Mouse (Mus musculus) erythroblast, adult 5-6 weeks (primary cell): ENCODE data around the gene Tktl2. TPM values are rescaled to one million over a fixed set of nuclear protein-coding genes. Genes with fewer than 3 reads are reported as not detected.

Experiments
- ATAC-seq: replicated peaks from 2 replicates; pipeline ENCODE4 v1.8.0; 2016; ENCODE audit warnings: moderate number of reproducible peaks, mild to moderate bottlenecking, moderate TSS enrichment, inconsistent platforms; ENCODE audit not compliant: poor library complexity, low FRiP score, severe bottlenecking
- total RNA-seq, 2 experiments: library from RNA; stranded (forward) in 1 of 2; stranded (reverse) in 1 of 2; fragments of 150-400 nt in 1 of 2; fragments of 200-764, 138-1000 nt in 1 of 2; gene quantifications; 2 replicates each; pipeline versions ENCODE4 v1.2.3 to v1.2.4; 2015 to 2017; ENCODE audit warnings: low replicate concordance in 2 of 2

Tktl2 gene
- total RNA-seq (2015; ENCODE audit: low replicate concordance) (not detected in 2 replicates), total RNA-seq (2017; ENCODE audit: low replicate concordance) (0.56 TPM in 1 of 2 replicates, not detected in the other)

DNA sequence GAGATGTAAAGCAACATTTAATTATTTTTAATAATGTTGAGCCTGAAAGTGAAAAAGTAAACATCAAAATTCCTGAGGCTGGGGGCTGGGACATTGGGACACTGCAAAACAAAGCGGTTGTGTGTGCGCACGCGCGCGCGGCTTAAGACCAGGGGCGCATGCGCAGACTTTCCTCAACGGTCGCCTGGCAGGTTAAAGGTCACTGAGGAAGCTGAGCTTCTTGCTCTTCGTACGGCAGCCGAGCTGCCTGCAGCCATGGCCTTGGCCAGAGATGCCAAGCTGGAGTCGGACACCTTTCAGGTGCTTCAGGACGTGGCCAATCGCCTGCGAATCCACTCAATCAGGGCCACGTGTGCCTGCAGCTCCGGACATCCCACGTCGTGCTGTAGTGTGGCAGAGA is at the start of gene Tktl2:
Gene Tktl2, plus strand, starts transcription at position 220 of the 400 bp plus-strand sequence.
- no peak for ATAC-seq

GRCm38 (mm10) chr8:66469821-66470220 is 41.7 kb upstream of the Tktl2 start:
- no peak for ATAC-seq

DNA sequence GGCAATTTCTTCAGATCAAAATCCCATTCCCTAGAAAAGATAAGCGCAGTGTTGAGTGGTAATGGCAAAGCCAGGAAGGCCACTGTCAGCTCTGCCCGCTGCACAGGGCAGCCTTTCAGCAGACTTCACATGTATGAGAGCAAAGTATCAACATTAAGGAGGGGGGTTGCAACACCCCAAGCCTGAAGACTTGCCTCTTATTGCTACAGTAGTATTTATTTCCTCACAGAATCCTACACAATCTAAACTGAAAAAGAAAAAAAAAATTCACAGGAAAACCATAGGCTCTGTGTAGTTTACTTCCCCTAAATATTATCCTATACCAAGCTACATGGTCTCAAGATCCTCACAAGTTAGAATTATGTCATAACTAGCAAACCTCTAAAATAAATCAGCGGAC is 34.7 kb upstream of the Tktl2 start:
- ATAC-seq, result no peak

GRCm38 (mm10) chr8:66486084-66486763 is 25.3 kb upstream of the Tktl2 start, which contains the start of gene Tma16:
Gene Tma16 (minus strand): TSS chr8:66486530.
- peak; percentile 79 for ATAC-seq

- ATAC-seq, result no peak
Observed at GRCm38 (mm10) chr8:66488556-66488955, 23.0 kb upstream of the Tktl2 start.

- no peak for ATAC-seq
Observed at GRCm38 (mm10) chr8:66490624-66491023, 20.9 kb upstream of the Tktl2 start.

DNA sequence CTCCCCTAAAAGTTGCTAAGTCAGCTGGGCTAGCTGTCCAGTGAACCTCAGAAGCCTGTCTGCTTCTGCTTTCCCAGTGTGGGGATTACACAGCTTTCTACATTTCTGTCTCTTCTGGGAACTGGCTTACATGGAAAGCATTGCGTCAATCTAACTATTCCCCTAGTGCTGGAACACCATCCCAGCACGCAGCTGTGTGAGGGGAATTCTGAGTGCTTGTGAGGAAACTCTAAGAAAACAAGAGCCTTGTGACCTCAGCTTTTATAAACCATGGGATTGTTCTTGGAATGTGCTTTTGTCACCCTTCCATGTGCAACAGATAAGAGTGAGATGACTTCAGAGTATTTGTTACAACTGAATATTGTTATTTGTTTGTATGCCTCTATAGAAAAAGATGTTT is 17.1 kb upstream of the Tktl2 start:
- ATAC-seq, result no peak

DNA sequence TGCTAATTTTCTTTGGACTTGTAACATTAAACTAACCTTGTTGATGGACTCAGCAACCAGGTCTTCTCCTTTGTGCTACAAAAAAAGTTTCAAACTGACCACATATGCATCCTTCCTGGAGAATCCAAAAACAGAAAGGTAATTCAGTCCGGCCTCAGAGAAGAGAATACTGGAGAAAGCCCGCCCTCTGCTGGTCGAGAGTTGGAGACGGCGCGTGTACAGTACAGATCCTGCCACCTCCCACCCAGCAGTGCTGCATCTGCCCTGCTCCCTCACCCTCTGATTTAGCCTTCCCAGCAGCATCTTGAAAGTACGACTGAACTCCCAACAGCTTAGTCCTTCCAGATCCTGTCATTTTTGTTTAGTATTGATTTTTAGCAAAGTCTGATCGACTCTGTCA is 15.8 kb upstream of the Tktl2 start:
- ATAC-seq, result peak; percentile 57; the same call in 1 of the 2 replicates

- no peak for ATAC-seq
Observed at GRCm38 (mm10) chr8:66496998-66497577, 14.5 kb upstream of the Tktl2 start.

DNA sequence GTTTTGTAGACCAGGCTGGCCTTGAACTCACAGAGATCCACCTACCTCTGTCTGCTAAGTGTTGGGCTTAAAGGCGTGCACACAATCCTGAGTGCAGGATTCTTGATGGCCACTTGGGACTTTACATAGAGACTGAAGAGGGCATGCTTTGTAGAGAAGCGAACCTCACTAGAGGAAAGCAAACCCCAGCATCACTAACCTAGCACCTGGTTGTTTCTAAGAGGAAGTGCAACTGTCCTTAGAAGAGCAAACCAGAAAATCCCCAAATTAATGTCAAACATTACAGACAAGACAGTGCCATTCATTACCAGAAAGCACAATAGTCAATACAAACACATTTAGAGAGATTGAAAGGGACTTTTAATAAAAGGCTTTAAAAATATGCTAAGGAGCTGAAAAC is 8.2 kb upstream of the Tktl2 start:
- no peak for ATAC-seq

DNA sequence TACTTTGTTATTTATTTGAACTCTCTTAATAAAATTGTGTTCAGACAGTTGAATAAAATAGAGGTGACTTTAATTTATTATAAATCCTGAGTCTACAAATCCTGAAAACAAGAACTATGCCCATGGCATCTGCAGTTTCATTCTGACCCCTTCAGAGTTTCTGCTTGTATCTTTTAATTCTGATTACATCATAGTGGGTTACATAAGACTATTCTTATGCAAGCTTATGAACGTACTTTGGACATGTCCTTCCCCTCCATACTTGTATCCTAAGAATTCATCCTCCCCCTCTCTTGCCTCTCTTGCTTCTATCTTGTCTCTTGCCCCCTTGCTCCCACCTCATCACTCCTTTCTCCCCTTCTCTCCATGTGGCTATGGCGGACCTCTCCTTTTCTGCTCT is 7.6 kb downstream of the Tktl2 start:
- no peak for ATAC-seq

- no peak for ATAC-seq
Observed at GRCm38 (mm10) chr8:66520576-66520975, 9.0 kb downstream of the Tktl2 start.

DNA sequence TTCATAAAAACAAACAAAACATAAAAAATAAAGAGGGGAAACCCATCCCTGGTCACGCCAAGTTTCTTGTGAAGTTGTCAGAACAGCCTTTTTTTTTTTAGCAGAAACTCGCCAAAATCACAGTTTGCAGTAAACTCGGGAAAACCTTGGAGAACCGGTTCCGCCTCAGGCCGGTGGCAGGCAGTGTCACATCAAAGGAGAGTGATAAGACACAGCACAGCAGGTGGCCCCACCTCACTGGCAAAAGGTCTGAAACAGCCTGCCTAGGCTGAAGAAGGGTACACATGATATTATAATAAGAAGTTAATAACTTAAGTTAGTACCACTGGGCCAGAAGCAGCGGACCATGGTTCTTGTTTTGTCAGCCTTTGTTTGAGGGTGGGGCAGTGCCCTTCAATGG is 38.5 kb downstream of the Tktl2 start:
- ATAC-seq, result no peak

Other genes with a start within 250 kb of the Tktl2 start
- 4.6 and 8.6 TPM in 2 replicates for gene Tma16, start 25.2 kb upstream of the Tktl2 start, total RNA-seq (2015; ENCODE audit: low replicate concordance)
- gene Tma16, start 25.2 kb upstream of the Tktl2 start, total RNA-seq (2017; ENCODE audit: low replicate concordance), result 4.9 and 9.4 TPM in 2 replicates
- gene Npy5r, start 176.4 kb downstream of the Tktl2 start, total RNA-seq (2015; ENCODE audit: low replicate concordance), result not detected in 2 replicates
- gene Npy5r, start 176.4 kb downstream of the Tktl2 start, total RNA-seq (2017; ENCODE audit: low replicate concordance), result not detected in 2 replicates
- gene Npy1r, start 185.4 kb downstream of the Tktl2 start, total RNA-seq (2015; ENCODE audit: low replicate concordance), result not detected in 2 replicates
- not detected in 2 replicates for gene Npy1r, start 185.4 kb downstream of the Tktl2 start, total RNA-seq (2017; ENCODE audit: low replicate concordance)